Mouse (Mus musculus): Measurements from ENCODE around the gene Tamm41. TPM values are rescaled to one million over a fixed set of nuclear protein-coding genes. Genes with fewer than 3 reads are reported as not detected.
A peak's percentile ranks its signal among the peaks of the same experiment; 100 is the strongest.

Gene Tamm41
- total RNA-seq, 2 experiments from 2014 or later = 18.1 to 19.5 TPM

- peak; percentile 37 to 45 for DNase-seq
- intact Hi-C loops (cut with DNase I) = loop anchor here (1.0 kb wide), 1 partner anchor 100 kb away; no protein-coding TSS in a partner anchor
Observed at GRCm38 (mm10) chr6:115029248-115029647, 8.4 kb downstream of the Tamm41 start.

- intact Hi-C loops (cut with DNase I) = no loop called here
- DNase-seq = no peak
Observed at GRCm38 (mm10) chr6:115027485-115027992, 10.1 kb downstream of the Tamm41 start.

- intact Hi-C loops (cut with DNase I) = no loop called here
- no peak for DNase-seq
Observed at GRCm38 (mm10) chr6:115022876-115023275, 14.8 kb downstream of the Tamm41 start.

- intact Hi-C loops (cut with DNase I) = no loop called here
Observed at GRCm38 (mm10) chr6:115015461-115015860, 22.2 kb downstream of the Tamm41 start.

GRCm38 (mm10) chr6:115013574-115013973 is 24.1 kb downstream of the Tamm41 start:
- DNase-seq = no peak
- intact Hi-C loops (cut with DNase I) = no loop called here

More at GRCm38 (mm10) chr6:115015461-115015860, 22.2 kb downstream of the Tamm41 start:
- DNase-seq = no peak

GRCm38 (mm10) chr6:115011792-115012191 is 25.9 kb downstream of the Tamm41 start:
- intact Hi-C loops (cut with DNase I) = no loop called here

GRCm38 (mm10) chr6:115010815-115011214 is 26.9 kb downstream of the Tamm41 start:
- intact Hi-C loops (cut with DNase I) = no loop called here
- no peak for DNase-seq

More at GRCm38 (mm10) chr6:115011792-115012191, 25.9 kb downstream of the Tamm41 start:
- DNase-seq = no peak

- DNase-seq = no peak
- intact Hi-C loops (cut with DNase I) = no loop called here
Observed at GRCm38 (mm10) chr6:115010304-115010703, 27.4 kb downstream of the Tamm41 start.

GRCm38 (mm10) chr6:115007728-115008127 is 29.9 kb downstream of the Tamm41 start:
- intact Hi-C loops (cut with DNase I) = loop anchor here (1.0 to 2.0 kb wide), 2 partner anchors 78 to 283 kb away; no protein-coding TSS in a partner anchor
- peak; percentile 80 to 90 for DNase-seq

GRCm38 (mm10) chr6:115006948-115007347 is 30.7 kb downstream of the Tamm41 start:
- intact Hi-C loops (cut with DNase I) = loop anchor here (1.0 to 2.0 kb wide), 2 partner anchors 78 to 282 kb away; no protein-coding TSS in a partner anchor
- DNase-seq = peak; percentile 67 to 70

GRCm38 (mm10) chr6:115006065-115006464 is 31.6 kb downstream of the Tamm41 start:
- DNase-seq = no peak
- intact Hi-C loops (cut with DNase I) = loop anchor here (2.0 kb wide), 1 partner anchor 281 kb away; no protein-coding TSS in a partner anchor

- no peak for DNase-seq
- intact Hi-C loops (cut with DNase I) = no loop called here
Observed at GRCm38 (mm10) chr6:115005351-115005890, 32.3 kb downstream of the Tamm41 start.

GRCm38 (mm10) chr6:115004636-115005035 is 33.0 kb downstream of the Tamm41 start:
- no peak for DNase-seq
- intact Hi-C loops (cut with DNase I) = no loop called here

GRCm38 (mm10) chr6:114998374-114999031 is 39.2 kb downstream of the Tamm41 start:
- intact Hi-C loops (cut with DNase I) = no loop called here

GRCm38 (mm10) chr6:114997471-114997870 is 40.2 kb downstream of the Tamm41 start:
- intact Hi-C loops (cut with DNase I) = no loop called here
- no peak for DNase-seq

More at GRCm38 (mm10) chr6:114998374-114999031, 39.2 kb downstream of the Tamm41 start:
- peak in 1 of 2 experiments; percentile 8 for DNase-seq

- no peak for DNase-seq
- intact Hi-C loops (cut with DNase I) = no loop called here
Observed at GRCm38 (mm10) chr6:114996910-114997309, 40.8 kb downstream of the Tamm41 start.

- intact Hi-C loops (cut with DNase I) = no loop called here
- peak; percentile 39 to 40 for DNase-seq
Observed at GRCm38 (mm10) chr6:114994079-114994478, 43.6 kb downstream of the Tamm41 start.

GRCm38 (mm10) chr6:114993659-114994058 is 44.0 kb downstream of the Tamm41 start:
- intact Hi-C loops (cut with DNase I) = no loop called here
- DNase-seq = no peak

- intact Hi-C loops (cut with DNase I) = no loop called here
- DNase-seq = no peak
Observed at GRCm38 (mm10) chr6:114991909-114992308, 45.8 kb downstream of the Tamm41 start.

- intact Hi-C loops (cut with DNase I) = no loop called here
- no peak for DNase-seq
Observed at GRCm38 (mm10) chr6:114988619-114988980, 49.1 kb downstream of the Tamm41 start.

GRCm38 (mm10) chr6:114987966-114988618 is 49.6 kb downstream of the Tamm41 start:
- DNase-seq = no peak
- intact Hi-C loops (cut with DNase I) = no loop called here
